Mouse (Mus musculus) c-Kit-positive CD71-negative TER-119-negative erythroid progenitor cells, embryonic 14.5 days (primary cell): ENCODE data around the gene Obp2b.

ENCODE experiments used
- DNase-seq: peaks from one replicate; pipeline ENCODE4 v3.0.0-alpha.2; 2013; ENCODE audit warnings: low read depth

Gene Obp2b

DNA sequence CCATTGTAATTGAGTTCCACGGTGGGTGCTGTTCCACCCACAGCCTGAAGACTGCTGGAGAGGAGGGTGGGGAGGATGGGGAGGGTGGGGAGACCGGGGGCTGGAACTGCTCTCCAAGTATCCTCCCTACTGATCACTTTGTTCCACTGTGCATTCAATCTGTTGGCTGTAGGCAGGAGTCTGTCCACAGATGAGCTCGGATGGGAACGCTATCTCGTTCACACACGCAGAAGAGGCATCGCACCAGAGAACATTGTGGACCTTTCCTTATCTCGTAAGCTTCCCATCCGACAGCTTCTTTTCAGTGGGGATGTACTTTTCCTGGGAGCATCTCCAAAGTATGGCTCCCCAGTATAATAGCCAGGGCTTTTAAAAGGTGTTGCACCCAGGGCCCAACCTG, 42.3 kb downstream of the Obp2b start:
- no peak for DNase-seq

DNA sequence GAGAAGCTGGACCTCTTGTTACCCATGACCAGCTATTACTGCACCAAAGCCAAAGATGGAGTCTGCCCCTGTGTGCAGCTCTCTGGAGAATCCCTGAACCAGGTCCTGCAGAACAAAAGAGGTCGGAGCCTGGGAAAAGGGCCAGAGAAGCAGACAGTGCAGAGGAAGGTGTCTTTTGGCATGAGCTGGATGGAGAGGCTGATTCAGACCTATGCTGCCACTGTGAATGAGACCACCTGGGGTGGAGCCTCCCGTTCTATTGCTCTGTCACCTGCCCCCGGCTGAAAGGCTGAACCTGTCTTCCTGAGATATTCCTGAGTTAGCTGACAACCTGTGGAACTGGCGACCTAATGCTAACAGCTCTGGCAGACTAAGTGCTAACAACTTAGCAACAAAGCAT, 44.1 kb downstream of the Obp2b start:
- DNase-seq: no peak

DNA sequence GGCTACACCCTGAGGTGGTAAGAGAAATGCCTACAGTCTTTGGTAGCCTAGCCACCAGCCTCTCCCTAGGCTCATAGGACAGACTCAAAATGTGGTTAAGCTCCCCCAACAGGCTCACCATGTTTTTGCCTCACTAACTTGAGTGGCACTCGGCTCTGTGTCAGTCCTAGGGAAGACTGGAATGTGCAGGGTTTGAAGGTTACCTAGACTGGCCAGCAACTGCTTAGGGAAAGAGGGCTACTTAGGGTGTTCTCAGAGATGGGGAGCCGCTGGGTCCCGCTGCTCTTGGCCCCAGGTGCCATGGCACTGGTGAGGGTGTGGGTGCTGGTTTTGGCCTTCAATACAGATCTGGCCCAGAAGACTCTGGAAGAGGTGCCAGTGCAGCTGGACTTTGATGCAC, 45.1 kb downstream of the Obp2b start, which contains the start of gene Gm13539:
Gm13539 (plus strand) TSS at position 301 of the 400 bp plus-strand sequence.
- no peak for DNase-seq

DNA sequence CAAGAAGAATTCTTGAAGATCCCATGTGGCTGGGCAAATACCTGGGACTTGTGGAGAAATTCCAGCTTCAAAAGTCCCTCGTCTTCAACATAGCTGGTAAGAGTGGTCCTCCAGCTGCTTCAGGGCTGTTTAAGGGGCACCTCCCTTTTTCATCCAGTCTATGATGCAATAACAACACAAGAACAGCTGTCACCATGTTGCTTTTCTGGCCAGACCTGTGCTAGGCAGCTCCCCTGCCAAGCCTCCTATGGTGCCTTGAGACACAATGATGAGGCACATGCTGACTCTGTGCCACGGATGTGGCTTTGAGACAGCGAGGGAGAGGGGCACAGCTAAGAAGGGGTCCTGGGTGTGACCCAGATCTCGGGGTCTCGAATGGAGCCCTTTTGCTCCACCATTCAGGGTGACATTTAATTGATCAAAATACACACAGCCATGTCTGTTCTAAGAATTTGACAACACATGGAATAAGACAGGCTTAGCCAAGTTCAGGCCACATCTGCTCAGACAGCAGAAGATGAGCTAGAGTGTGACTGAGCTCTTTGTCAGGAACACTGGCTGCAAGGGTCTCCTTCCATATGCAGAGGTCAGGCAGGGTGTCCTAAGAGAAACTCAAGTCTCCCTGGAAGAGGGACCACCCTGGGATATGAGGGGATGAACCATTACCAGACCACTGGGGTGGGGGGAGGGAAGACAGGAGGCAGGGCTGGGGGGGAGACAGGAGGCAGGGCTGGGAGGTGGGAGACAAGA, 48.9 kb downstream of the Obp2b start:
- no peak for DNase-seq

DNA sequence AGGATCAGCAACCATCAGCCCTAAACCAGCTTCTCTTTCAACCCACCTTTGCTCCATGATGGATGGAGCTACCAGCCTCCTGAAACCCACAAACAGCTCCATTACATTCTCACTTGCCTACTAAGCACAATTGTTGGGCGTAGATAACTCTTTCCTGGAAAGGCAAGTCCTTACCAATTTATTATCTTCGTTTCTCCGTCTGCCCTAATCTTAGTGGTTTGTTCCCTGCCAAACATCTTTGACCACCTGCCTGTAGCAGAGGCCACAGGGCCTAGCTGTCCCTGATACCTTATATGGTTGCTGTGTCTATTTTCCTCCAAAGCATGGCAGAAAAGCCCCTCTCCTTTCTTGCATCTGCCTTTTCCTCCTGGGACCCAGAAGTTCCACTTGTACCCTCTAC, 52.3 kb downstream of the Obp2b start:
- DNase-seq: peak; percentile 10
